Mouse (Mus musculus) lung, embryonic 15.5 days (tissue): Measurements from ENCODE around the gene Tmem210. TPM values are rescaled to one million over a fixed set of nuclear protein-coding genes. Genes with fewer than 3 reads are reported as not detected.

Source experiments
- ATAC-seq: fragments of 200-750 bp; cut with Nextera tagmentation; 2 replicates; pipeline ENCODE4 v1.8.0; 2017; ENCODE audit warnings: moderate number of reproducible peaks, borderline replicate concordance; ENCODE audit not compliant: low FRiP score, low TSS enrichment; ENCODE audit errors: extremely low read depth
- H3K27ac ChIP-seq: fragments of 300-500 bp; sonication (generic); 2 replicates; pipeline ENCODE4 v1.5.1; 2015; ENCODE audit warnings: moderate library complexity, mild to moderate bottlenecking, inconsistent platforms
- H3K27me3 ChIP-seq: fragments of 300-500 bp; sonication (generic); 2 replicates; pipeline ENCODE4 v1.6.1; 2015; ENCODE audit warnings: inconsistent platforms
- H3K36me3 ChIP-seq: fragments of 300-500 bp; sonication (generic); 2 replicates; pipeline ENCODE4 v1.6.1; 2015; ENCODE audit warnings: inconsistent platforms
- H3K4me1 ChIP-seq: fragments of 300-500 bp; sonication (generic); 2 replicates; pipeline ENCODE4 v1.6.1; 2015; ENCODE audit warnings: inconsistent platforms
- H3K4me2 ChIP-seq: fragments of 300-500 bp; sonication (generic); 2 replicates; pipeline ENCODE4 v1.6.1; 2015; ENCODE audit warnings: inconsistent platforms, mild to moderate bottlenecking, moderate library complexity
- H3K4me3 ChIP-seq: fragments of 300-500 bp; sonication (generic); 2 replicates; pipeline ENCODE4 v1.5.1; 2015; ENCODE audit warnings: mild to moderate bottlenecking, inconsistent platforms
- H3K9ac ChIP-seq: fragments of 300-500 bp; sonication (generic); 2 replicates; pipeline ENCODE4 v1.6.1; 2015; ENCODE audit warnings: inconsistent platforms
- H3K9me3 ChIP-seq: fragments of 300-500 bp; sonication (generic); 2 replicates; pipeline ENCODE4 v1.6.1; 2016; ENCODE audit warnings: inconsistent platforms
- WGBS: fragments of 180-500 bp; shearing (Covaris S2); methylation state at CpG from one replicate; pipeline ENCODE4 v1.1.7; 2015; 5-methylcytosine and 5-hydroxymethylcytosine counted together
- polyA plus RNA-seq: library from polyadenylated mRNA; unstranded; fragments of >200 nt; fragmentation: Nextera tagmentation; extraction: Ambion mirVana; gene quantifications from 2 replicates; pipeline ENCODE4 v1.2.1, GENCODE M21; 2015

Tmem210 gene
- polyA plus RNA-seq, 1 experiment from 2014 or later = not detected

DNA sequence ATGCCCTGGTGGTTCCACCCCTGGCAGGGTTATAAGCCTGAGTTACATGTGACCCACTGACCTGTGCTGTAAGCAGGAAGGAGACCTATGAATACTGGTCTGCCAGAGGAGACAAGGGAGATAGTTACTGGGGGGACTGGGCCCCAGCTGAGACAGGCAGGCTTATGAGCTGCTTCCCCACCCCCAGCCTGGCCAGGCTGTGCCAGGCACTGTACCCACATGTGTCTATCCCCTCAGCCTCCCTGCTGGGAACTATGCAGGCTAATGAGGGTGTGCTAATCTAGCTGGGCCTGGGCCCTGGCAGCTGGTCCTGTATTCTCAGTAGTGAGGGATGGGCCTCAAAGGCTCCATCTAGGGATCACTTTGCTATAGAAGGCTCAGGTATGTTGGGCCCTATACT is 20.7 kb upstream of the Tmem210 start:
- Histone ChIP-seq H3K4me2 (no peak overlapping the region), H3K9me3 (no peaks in the 10 kb centered on the region), H3K4me1 (peaks cover 48% of the 10 kb centered on the region), H3K36me3 (peaks cover 16% of the 10 kb centered on the region), H3K9ac (no peak overlapping the region), H3K27me3 (peaks cover 13% of the 10 kb centered on the region), H3K4me3 (no peak overlapping the region), H3K27ac (no peak overlapping the region)
- ATAC-seq = no peak

DNA sequence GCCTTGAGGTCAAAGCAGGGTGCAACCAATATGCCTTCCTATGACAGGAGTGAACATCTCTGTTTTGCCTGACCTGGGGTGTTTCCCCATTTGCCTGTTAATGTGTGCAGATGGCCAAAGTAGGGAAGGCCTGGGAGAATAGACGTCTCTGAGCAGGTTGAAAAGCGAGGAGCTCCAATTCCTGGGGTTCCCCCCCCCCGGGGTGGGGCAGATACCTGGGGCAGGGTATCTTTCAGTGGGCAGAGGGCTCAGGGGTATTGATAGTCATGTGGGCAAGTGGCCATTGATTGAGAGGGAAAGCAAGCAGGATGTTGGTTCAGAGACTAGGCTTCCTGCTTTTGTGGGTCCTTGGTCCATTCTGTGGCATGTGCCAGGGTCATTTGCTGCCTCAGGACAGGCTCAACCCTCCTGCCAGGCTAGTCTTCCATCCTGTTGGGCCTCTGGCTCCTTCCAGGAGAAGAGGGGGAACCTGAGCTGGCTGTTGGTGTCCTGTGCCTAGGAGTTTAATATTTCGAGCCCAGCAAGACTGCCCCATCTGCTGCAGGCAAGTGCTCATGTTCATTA is 20.1 kb upstream of the Tmem210 start:
- H3K4me2 ChIP-seq = no peak overlapping the region
- no peak overlapping the region for H3K4me3 ChIP-seq
- H3K27ac ChIP-seq = no peak overlapping the region
- H3K36me3 ChIP-seq = peaks cover 16% of the 10 kb centered on the region
- H3K9me3 ChIP-seq = no peaks in the 10 kb centered on the region
- WGBS = 70% methylated on average over 4 of the region's 4 CpGs
- H3K4me1 ChIP-seq = peaks cover 48% of the 10 kb centered on the region
- H3K9ac ChIP-seq = no peak overlapping the region
- ATAC-seq = no peak
- peaks cover 13% of the 10 kb centered on the region for H3K27me3 ChIP-seq

DNA sequence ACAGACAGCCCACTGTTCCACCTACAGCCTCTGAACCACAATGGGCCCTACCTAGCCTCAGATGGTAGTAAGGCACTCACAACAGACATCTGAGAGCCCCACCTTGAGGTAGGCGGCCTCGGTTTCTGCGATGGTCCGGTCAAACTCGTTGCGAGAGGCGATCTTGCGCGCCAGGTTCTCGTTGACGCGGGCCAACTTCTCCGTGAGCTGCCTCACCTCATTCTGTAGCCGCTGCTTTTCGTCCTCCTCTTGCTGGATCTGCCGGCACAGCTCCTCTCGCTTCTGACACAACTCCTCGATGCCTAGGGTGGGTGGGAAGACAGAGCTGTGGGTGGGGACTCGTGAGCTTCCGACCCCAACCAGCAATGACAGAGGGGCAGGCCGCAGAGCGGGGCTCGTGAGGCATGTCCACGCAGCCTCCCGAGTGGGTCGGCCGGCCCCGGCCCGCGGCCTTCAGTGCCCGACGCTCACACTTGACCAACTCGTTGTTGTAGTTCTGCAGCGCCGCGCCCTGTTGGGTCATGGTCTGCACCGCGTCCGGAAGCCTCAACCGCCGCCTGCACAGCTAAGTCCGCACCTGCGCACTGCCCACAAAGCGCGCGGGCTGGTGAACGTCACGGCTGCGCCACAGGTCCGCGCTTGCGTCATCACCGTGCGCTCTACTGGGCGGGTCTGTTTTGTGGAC is 16.0 kb upstream of the Tmem210 start, which contains the start of the genes Ssna1 and Anapc2:
Ssna1 (minus strand) TSS at position 612 of the 685 bp plus-strand sequence.
Anapc2 (plus strand) TSS at position 652 of the 685 bp plus-strand sequence.
- peak within 1 kb of the TSS; percentile 80 for H3K4me3 ChIP-seq
- H3K36me3 ChIP-seq = peaks cover 51% of the 10 kb centered on the region
- H3K27ac ChIP-seq = peak within 1 kb of the TSS; percentile 85
- peak within 1 kb of the TSS; percentile 88 for H3K9ac ChIP-seq
- H3K4me2 ChIP-seq = peak within 1 kb of the TSS; percentile 94
- under 1% methylated on average over 55 of the region's 55 CpGs for WGBS
- no peaks in the 10 kb centered on the region for H3K27me3 ChIP-seq
- no peaks in the 10 kb centered on the region for H3K9me3 ChIP-seq
- H3K4me1 ChIP-seq = peaks cover 27% of the 10 kb centered on the region
- peak; percentile 96 for ATAC-seq

DNA sequence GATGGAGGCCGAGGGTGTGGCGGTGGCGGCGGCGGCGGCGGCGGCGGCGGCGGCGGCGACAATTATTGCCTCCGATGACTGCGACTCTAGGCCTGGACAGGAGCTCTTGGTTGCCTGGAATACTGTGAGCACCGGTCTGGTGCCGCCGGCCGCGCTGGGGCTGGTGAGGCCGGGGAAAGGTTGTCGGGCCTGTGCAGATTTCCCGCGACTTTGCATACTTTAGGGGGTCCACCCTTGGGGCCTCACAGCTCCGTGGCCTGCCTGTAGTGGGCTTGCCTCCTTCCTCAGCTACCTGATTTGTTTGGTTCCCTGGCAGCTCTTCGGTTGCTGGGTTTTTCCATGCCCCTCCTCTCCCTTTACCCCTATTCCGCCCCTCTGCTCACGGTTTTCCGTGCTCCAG is 15.4 kb upstream of the Tmem210 start:
- peaks cover 56% of the 10 kb centered on the region for H3K36me3 ChIP-seq
- peak overlapping the region; percentile 16; the same call in 1 of the 2 replicates for H3K27ac ChIP-seq
- H3K27me3 ChIP-seq = no peaks in the 10 kb centered on the region
- peaks cover 27% of the 10 kb centered on the region for H3K4me1 ChIP-seq
- no peaks in the 10 kb centered on the region for H3K9me3 ChIP-seq
- H3K4me3 ChIP-seq = peak overlapping the region; percentile 80
- under 1% methylated on average over 29 of the region's 29 CpGs for WGBS
- peak overlapping the region; percentile 94 for H3K4me2 ChIP-seq
- peak overlapping the region; percentile 88 for H3K9ac ChIP-seq
- peak; percentile 44 for ATAC-seq

DNA sequence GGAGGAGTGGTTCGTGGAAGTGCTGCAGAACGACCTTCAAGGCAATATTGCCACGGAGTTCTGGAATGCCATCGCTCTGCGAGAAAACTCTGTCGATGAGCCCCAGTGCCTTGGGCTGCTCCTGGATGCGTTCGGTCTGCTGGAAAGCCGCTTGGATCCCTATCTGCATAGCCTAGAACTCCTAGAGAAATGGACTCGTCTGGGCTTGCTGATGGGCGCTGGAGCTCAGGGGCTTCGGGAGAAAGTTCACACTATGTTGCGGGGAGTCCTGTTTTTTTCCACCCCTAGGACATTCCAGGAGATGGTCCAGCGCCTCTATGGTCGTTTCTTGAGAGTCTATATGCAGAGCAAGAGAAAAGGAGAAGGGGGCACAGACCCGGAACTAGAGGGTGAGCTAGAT is 14.9 kb upstream of the Tmem210 start:
- H3K27ac ChIP-seq = no peak overlapping the region
- peak overlapping the region; percentile 94 for H3K4me2 ChIP-seq
- peak overlapping the region; percentile 80 for H3K4me3 ChIP-seq
- H3K9me3 ChIP-seq = no peaks in the 10 kb centered on the region
- no peak for ATAC-seq
- peaks cover 61% of the 10 kb centered on the region for H3K36me3 ChIP-seq
- peaks cover 27% of the 10 kb centered on the region for H3K4me1 ChIP-seq
- H3K9ac ChIP-seq = peak overlapping the region; percentile 88
- WGBS = 26% methylated on average over 16 of the region's 16 CpGs
- H3K27me3 ChIP-seq = no peaks in the 10 kb centered on the region

DNA sequence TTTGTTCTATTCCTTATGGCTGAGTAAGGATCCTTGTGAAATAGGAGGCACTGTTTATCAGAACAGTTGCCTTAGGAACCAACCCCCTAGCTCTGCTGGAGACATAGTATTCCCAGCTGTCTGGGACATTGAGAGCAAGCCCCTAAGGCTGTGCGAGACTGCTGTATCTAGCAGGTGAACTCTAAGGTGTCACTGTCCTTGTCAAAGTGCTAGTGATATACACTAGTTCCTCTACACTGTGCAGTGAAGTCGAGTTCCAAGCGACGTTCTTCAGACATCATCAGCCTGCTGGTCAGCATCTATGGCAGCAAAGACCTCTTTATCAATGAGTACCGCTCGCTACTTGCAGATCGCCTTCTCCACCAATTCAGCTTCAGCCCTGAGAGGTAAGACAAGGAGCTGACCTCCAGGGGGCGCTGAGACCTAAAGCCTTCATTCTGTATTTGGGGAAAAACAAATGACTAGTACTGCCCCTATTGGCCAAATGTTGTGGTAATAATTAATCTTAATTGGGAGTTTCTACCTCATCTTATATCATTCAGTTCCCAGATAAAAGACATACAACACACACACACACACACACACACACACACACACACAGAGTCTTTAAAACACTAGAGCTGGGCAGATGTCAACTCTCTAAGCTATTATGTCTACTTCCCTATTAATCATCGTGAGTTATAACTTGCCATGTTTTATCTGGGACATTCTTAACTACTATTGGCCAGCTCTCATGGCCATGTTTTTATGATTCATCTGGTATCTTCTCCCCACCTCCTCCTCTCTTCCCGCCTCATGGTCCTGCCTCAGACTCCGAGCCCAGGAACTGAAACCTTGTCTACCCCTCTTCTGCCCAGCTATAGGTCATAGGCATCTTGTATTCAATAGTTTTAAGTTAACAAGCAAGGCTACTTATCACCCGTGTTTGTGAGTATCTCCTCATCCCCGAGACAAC is 8.7 kb upstream of the Tmem210 start:
- Histone ChIP-seq H3K9ac (no peak overlapping the region), H3K36me3 (peaks cover 97% of the 10 kb centered on the region), H3K4me2 (no peak overlapping the region), H3K9me3 (no peaks in the 10 kb centered on the region), H3K4me1 (peaks cover 1% of the 10 kb centered on the region; the same call in 1 of the 2 replicates), H3K27me3 (no peaks in the 10 kb centered on the region), H3K27ac (no peak overlapping the region), H3K4me3 (no peak overlapping the region)
- WGBS = 66% methylated on average over 13 of the region's 13 CpGs
- no peak for ATAC-seq

DNA sequence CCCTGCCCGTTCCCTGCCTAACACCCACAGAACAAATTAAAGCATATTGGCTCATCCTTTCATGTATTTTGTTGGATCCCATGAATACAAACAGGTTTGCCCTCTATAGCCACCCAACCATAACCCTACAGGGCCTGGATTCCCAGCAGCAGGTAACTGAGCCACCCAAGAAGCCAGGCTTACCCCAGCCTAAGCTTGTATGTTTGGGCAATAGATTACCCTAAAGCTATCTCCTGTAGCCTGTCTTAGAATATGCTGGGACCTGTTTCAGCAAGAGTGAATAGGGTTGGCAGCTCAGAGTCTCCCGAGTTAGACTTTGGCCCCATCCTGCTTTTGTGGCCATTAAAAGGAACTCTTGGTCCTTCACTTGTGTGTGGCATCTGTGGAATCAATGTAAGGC is 2.4 kb upstream of the Tmem210 start:
- WGBS = 80% methylated on average over 2 of the region's 2 CpGs
- H3K4me3 ChIP-seq = no peak overlapping the region
- H3K27ac ChIP-seq = peak overlapping the region; percentile 79; the same call in 1 of the 2 replicates
- no peak overlapping the region for H3K4me2 ChIP-seq
- ATAC-seq = no peak
- peaks cover 36% of the 10 kb centered on the region; the same call in 1 of the 2 replicates for H3K4me1 ChIP-seq
- peaks cover 50% of the 10 kb centered on the region for H3K36me3 ChIP-seq
- H3K9ac ChIP-seq = no peak overlapping the region
- H3K27me3 ChIP-seq = peaks cover 28% of the 10 kb centered on the region
- no peaks in the 10 kb centered on the region for H3K9me3 ChIP-seq

DNA sequence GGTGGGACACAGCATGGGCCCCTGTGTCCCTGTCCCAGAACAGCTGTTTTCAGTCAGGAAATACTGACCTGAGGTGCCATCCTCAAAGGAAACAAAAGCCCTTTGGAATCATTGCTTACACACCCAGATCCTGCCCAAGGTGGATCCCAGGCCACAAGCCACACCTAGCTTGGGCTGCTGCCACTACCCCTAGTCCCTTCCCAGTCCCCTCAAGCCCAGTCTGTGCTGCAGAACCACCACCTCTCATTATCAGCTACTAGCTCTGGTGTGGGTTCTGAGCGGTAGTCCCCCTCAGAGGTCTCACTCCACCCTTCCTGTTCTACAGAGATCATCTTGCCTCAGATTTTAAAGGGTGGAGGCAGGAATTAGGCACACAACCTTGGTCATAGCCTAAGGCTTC is 1.6 kb upstream of the Tmem210 start:
- no peak for ATAC-seq
- Histone ChIP-seq H3K4me3 (no peak overlapping the region), H3K4me1 (peaks cover 42% of the 10 kb centered on the region), H3K9ac (no peak overlapping the region), H3K9me3 (no peaks in the 10 kb centered on the region), H3K36me3 (peaks cover 42% of the 10 kb centered on the region), H3K27me3 (peaks cover 35% of the 10 kb centered on the region), H3K27ac (peak overlapping the region; percentile 79), H3K4me2 (0 out of 2 replicates have a peak overlapping the region, but pooled peaks have one; percentile 16)
- WGBS = 58% methylated on average over 1 of the region's 1 CpGs

DNA sequence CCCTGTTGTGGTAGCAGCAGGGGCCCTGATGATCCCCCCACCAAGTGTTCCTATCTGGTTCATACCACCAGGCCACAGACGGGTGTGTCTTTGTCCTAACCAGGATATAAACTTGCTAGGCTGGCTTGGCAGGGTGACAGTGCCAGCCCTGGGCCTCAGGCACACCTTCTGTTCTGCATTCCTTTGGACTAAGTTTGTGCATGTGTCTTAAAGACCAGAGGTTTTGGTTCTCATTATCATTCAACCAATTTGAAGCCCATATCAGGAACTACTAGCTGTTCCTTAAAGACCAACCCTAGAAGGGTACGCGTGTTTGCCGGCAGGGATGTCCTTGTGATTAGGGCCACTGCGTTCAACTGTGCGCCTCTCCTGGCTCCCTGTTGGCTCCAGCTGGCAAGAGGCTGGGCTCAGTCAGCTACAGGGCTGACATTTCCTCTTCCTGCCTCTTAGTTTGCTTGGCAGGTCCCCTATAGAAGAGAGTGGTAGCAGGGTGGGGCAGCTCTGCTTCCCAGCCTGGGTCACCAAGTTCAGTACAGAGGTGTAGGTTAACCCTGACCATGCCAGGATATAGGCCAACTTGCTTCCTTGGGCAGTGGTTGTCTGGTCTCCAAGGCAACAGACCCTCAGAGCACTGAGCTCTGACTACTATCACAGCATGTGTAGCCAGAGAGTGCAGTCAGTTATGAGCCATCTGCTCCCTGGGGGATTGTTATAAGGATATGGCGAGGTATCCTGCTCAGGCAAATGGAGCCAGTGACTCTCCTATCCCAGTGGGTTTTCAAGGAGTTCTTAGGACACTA is 908 bp upstream of the Tmem210 start:
- peak; percentile 24; the same call in 1 of the 2 replicates for ATAC-seq
- Histone ChIP-seq H3K4me3 (no peak overlapping the region), H3K27ac (peak overlapping the region; percentile 79), H3K9ac (no peak overlapping the region), H3K36me3 (peaks cover 38% of the 10 kb centered on the region), H3K4me1 (peaks cover 44% of the 10 kb centered on the region), H3K9me3 (no peaks in the 10 kb centered on the region), H3K27me3 (peaks cover 43% of the 10 kb centered on the region), H3K4me2 (peak overlapping the region; percentile 27; the same call in 1 of the 2 replicates)
- 42% methylated on average over 7 of the region's 7 CpGs for WGBS

DNA sequence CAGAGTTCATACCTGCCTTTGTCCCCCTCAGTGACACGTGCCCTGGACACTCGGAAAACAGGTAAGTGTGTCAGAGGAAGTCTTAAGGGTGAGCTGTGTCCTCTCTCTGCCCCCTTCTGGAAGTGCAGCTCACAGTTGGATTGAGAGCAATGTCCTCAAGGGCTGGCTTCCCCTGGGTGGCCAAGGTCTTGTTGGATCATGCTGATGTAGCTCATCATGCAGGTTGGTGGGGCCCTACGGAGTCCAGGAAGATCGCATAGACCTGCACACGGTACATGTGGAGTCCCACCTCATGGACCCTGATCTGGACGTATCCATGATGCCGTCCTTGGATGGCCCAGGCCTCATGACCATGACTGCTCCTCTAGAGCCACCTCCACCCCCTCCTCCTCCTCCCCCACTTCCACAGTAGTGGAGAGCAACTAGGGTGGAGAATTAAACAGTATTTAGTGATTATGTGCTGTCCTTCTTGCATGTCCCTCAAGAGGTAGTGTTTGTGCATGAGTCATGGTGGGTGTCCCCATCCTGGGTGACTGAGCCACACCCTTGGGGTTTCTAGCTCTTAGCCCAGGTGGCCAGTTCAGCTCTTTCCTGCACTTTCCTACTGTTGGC is 895 bp downstream of the Tmem210 start:
- Histone ChIP-seq H3K4me1 (peaks cover 52% of the 10 kb centered on the region), H3K9ac (no peak overlapping the region), H3K27ac (no peak overlapping the region), H3K4me2 (no peak overlapping the region), H3K4me3 (no peak overlapping the region), H3K36me3 (peaks cover 20% of the 10 kb centered on the region), H3K9me3 (no peaks in the 10 kb centered on the region), H3K27me3 (peaks cover 61% of the 10 kb centered on the region)
- WGBS = 80% methylated on average over 7 of the region's 7 CpGs
- ATAC-seq = no peak

DNA sequence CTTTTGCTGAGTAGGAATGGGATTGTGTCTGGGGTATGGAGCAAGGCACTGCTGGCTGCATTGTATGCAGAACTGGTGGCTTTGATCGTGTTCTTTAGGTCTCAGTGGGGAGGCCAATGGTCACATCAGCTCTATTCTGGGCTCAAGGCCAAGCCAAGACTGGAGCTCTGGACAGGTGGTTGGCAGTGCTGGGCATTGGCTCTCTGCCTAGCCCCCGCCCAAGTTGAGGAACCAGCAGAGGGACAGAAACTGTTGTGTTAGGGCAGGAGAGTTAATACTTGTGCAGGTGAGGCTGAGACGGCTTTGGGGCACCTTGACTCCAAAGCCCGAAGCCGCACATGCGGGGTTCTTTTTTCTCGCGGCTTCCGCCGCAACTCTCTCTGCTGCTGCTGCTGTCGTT is 1.7 kb downstream of the Tmem210 start, which contains the start of gene Lrrc26:
Lrrc26 (plus strand) TSS at position 265 of the 400 bp plus-strand sequence.
- Histone ChIP-seq H3K9ac (no peak within 1 kb of the TSS), H3K36me3 (peaks cover 12% of the 10 kb centered on the region), H3K4me2 (peak within 1 kb of the TSS; percentile 38), H3K27ac (no peak within 1 kb of the TSS), H3K4me3 (peak within 1 kb of the TSS; percentile 35), H3K4me1 (peaks cover 52% of the 10 kb centered on the region), H3K27me3 (peaks cover 65% of the 10 kb centered on the region), H3K9me3 (no peaks in the 10 kb centered on the region)
- no peak for ATAC-seq
- WGBS = 8% methylated on average over 11 of the region's 11 CpGs
